ENCODE assay signal across 33 mouse cellular contexts in genomic region chr14:37028555-37028954, GRCm38 (mm10). TPM values are rescaled to one million over a fixed set of nuclear protein-coding genes. Genes with fewer than 3 reads are reported as not detected.
A peak's percentile ranks its signal among the peaks of the same experiment; 100 is the strongest.
DNase-seq lines count a peak whose midpoint lies in the region; ATAC-seq lines count a peak whose summit lies in the region.
"Had no signal": no experiment of that assay in that cellular context is flagged by ENCODE, and none has a peak within 500 bp of the region (broad histone marks: within the 10 kb centered on the region; RNA-seq: fewer than 3 reads in every experiment).

No protein-coding gene starts in this region.

- no peak for ATAC-seq in midbrain, embryonic 14.5 days (ENCODE audit: low FRiP score, low TSS enrichment)
- no peak for ATAC-seq in midbrain, embryonic 16.5 days
- ATAC-seq: forebrain, embryonic 15.5 days; midbrain, embryonic 13.5 days; Patski had no signal

- no peak overlapping the region for H3K4me2 ChIP-seq in midbrain, embryonic 14.5 days (ENCODE audit: low read length)
- H3K4me2 ChIP-seq in midbrain, embryonic 16.5 days (ENCODE audit: low read length), result no peak overlapping the region
- H3K4me2 ChIP-seq: embryonic facial prominence, embryonic 12.5 days; forebrain, embryonic 15.5 days; heart, embryonic 15.5 days; hindbrain, embryonic 12.5 days; limb, embryonic 12.5 days; liver, embryonic 11.5 days; midbrain, embryonic 13.5 days; neural tube, embryonic 12.5 days; stomach, embryonic 15.5 days had no signal

- no peaks in the 10 kb centered on the region for H3K27me3 ChIP-seq in midbrain, embryonic 14.5 days (ENCODE audit: control insufficient read depth, insufficient read depth, low read length)
- no peaks in the 10 kb centered on the region for H3K27me3 ChIP-seq in midbrain, embryonic 16.5 days (ENCODE audit: control insufficient read depth, insufficient read depth, low read depth, low read length)
- H3K27me3 ChIP-seq in heart, embryonic 10.5 days (ENCODE audit: insufficient read depth, poor library complexity, severe bottlenecking), result no peaks in the 10 kb centered on the region
- H3K27me3 ChIP-seq: embryonic facial prominence, embryonic 12.5 days; forebrain, embryonic 15.5 days; heart, embryonic 15.5 days; hindbrain, embryonic 12.5 days; limb, embryonic 12.5 days; midbrain, embryonic 13.5 days; neural tube, embryonic 12.5 days; Patski; stomach, embryonic 15.5 days had no signal

- no peaks in the 10 kb centered on the region for H3K4me1 ChIP-seq in midbrain, embryonic 14.5 days (ENCODE audit: control insufficient read depth, insufficient read depth, low read length)
- peaks cover 4% of the 10 kb centered on the region; the same call in 1 of the 2 replicates for H3K4me1 ChIP-seq in midbrain, embryonic 16.5 days (ENCODE audit: control insufficient read depth, insufficient read depth, low read length)
- H3K4me1 ChIP-seq in heart, embryonic 10.5 days, result no peaks in the 10 kb centered on the region
- H3K4me1 ChIP-seq: embryonic facial prominence, embryonic 12.5 days; hindbrain, embryonic 12.5 days; limb, embryonic 12.5 days; neural tube, embryonic 12.5 days; stomach, embryonic 15.5 days had no signal

- H3K4me3 ChIP-seq in midbrain, embryonic 14.5 days (replicated peaks; ENCODE audit: low read depth, low read length), result no peak overlapping the region
- no peak overlapping the region for H3K4me3 ChIP-seq in midbrain, embryonic 16.5 days (ENCODE audit: low read depth, low read length)
- no peak overlapping the region for H3K4me3 ChIP-seq in heart, embryonic 10.5 days
- H3K4me3 ChIP-seq: embryonic facial prominence, embryonic 12.5 days; forebrain, embryonic 15.5 days; heart, embryonic 15.5 days; hindbrain, embryonic 12.5 days; limb, embryonic 12.5 days; midbrain, embryonic 13.5 days; myocyte; neural tube, embryonic 12.5 days; stomach, embryonic 15.5 days had no signal

- peak; percentile 59 to 70 for DNase-seq in cerebellum, postnatal 14 days
- no peak for DNase-seq in cerebellum, postnatal 36 days
- DNase-seq in kidney, postnatal 10 days, result peak; percentile 12
- no peak for DNase-seq in kidney, adult 9 months
- DNase-seq in midbrain, embryonic 14.5 days, result peak; percentile 21
- peak; percentile 54 for DNase-seq in testis, postnatal 10 days (ENCODE audit: low spot score)
- no peak for DNase-seq in heart, embryonic 10.5 days (ENCODE audit: low spot score)
- DNase-seq: adrenal gland, postnatal 25 days; cerebellum, adult 18-20 months; embryo, embryonic 11 days; gastrocnemius, postnatal 10 days; heart, postnatal 36 days; kidney, adult 18-20 months; layer of hippocampus, adult 9-11 months; lung, postnatal 36 days; thymus, adult 18-20 months; thymus, postnatal 25 days had no signal

- no peak overlapping the region for H3K9ac ChIP-seq in midbrain, embryonic 14.5 days (replicated peaks; ENCODE audit: low read length)
- no peak overlapping the region for H3K9ac ChIP-seq in midbrain, embryonic 16.5 days (ENCODE audit: low read depth, low read length)
- H3K9ac ChIP-seq: embryonic facial prominence, embryonic 12.5 days; forebrain, embryonic 15.5 days; heart, embryonic 15.5 days; hindbrain, embryonic 12.5 days; limb, embryonic 12.5 days; midbrain, embryonic 13.5 days; neural tube, embryonic 12.5 days; stomach, embryonic 15.5 days had no signal

- no peak overlapping the region for H3K27ac ChIP-seq in midbrain, embryonic 14.5 days (replicated peaks; ENCODE audit: low read depth, low read length)
- no peak overlapping the region for H3K27ac ChIP-seq in midbrain, embryonic 16.5 days (ENCODE audit: low read length)
- H3K27ac ChIP-seq in heart, embryonic 10.5 days, result no peak overlapping the region
- H3K27ac ChIP-seq: embryonic facial prominence, embryonic 12.5 days; forebrain, embryonic 15.5 days; heart, embryonic 15.5 days; hindbrain, embryonic 12.5 days; kidney, postnatal 0 days; limb, embryonic 12.5 days; midbrain, embryonic 13.5 days; neural tube, embryonic 12.5 days; stomach, embryonic 15.5 days had no signal

- no peaks in the 10 kb centered on the region for H3K36me3 ChIP-seq in midbrain, embryonic 14.5 days (ENCODE audit: control insufficient read depth, insufficient read depth, low read length)
- no peaks in the 10 kb centered on the region for H3K36me3 ChIP-seq in midbrain, embryonic 16.5 days (ENCODE audit: control insufficient read depth, insufficient read depth, low read length)
- no peaks in the 10 kb centered on the region for H3K36me3 ChIP-seq in heart, embryonic 10.5 days
- H3K36me3 ChIP-seq: embryonic facial prominence, embryonic 12.5 days; forebrain, embryonic 15.5 days; heart, embryonic 15.5 days; hindbrain, embryonic 12.5 days; limb, embryonic 12.5 days; midbrain, embryonic 13.5 days; neural tube, embryonic 12.5 days; stomach, embryonic 15.5 days had no signal

- H3K9me3 ChIP-seq in midbrain, embryonic 14.5 days (ENCODE audit: control insufficient read depth, low read length), result no peaks in the 10 kb centered on the region
- H3K9me3 ChIP-seq in midbrain, embryonic 16.5 days (replicated peaks; ENCODE audit: control insufficient read depth, low read length, poor library complexity, severe bottlenecking), result no peaks in the 10 kb centered on the region
- no peaks in the 10 kb centered on the region for H3K9me3 ChIP-seq in heart, embryonic 10.5 days
- H3K9me3 ChIP-seq: embryonic facial prominence, embryonic 12.5 days; forebrain, embryonic 15.5 days; heart, embryonic 15.5 days; hindbrain, embryonic 12.5 days; limb, embryonic 12.5 days; midbrain, embryonic 13.5 days; neural tube, embryonic 12.5 days; stomach, embryonic 15.5 days had no signal

- 83% methylated on average over 3 of the region's 3 CpGs for WGBS in midbrain, embryonic 14.5 days
- 83% methylated on average over 3 of the region's 3 CpGs for WGBS in midbrain, embryonic 16.5 days
- WGBS in heart, embryonic 10.5 days, result 79% methylated on average over 3 of the region's 3 CpGs

RNA-seq across cellular contexts. Expression of gene Rgr, which starts 20.2 kb away (rescaled TPM):
- 0.24 TPM in 1 of 2 replicates, not detected in the other for polyA plus RNA-seq in midbrain, embryonic 14.5 days (2014; fragmentation: Nextera tagmentation; extraction: Ambion mirVana)
- not detected in 2 replicates for polyA plus RNA-seq in midbrain, embryonic 16.5 days (2015; fragmentation: Nextera tagmentation; extraction: Ambion mirVana)
- polyA plus RNA-seq in heart, embryonic 10.5 days (2016; fragmentation: Nextera tagmentation; extraction: Ambion mirVana), result not detected in 2 replicates
- polyA plus RNA-seq: embryonic facial prominence, embryonic 12.5 days; forebrain, embryonic 15.5 days; heart, embryonic 15.5 days; hindbrain, embryonic 12.5 days; kidney, postnatal 0 days; limb, embryonic 12.5 days; liver, embryonic 11.5 days; liver, embryonic 16.5 days; lung, embryonic 16.5 days; midbrain, embryonic 13.5 days; myocyte; neural tube, embryonic 12.5 days; Patski; stomach, embryonic 15.5 days had no signal

RNA-seq across cellular contexts. Expression of gene Lrit1, which starts 26.1 kb away (rescaled TPM):
- polyA plus RNA-seq in midbrain, embryonic 14.5 days (2014; fragmentation: Nextera tagmentation; extraction: Ambion mirVana), result not detected in 2 replicates
- not detected in 2 replicates for polyA plus RNA-seq in midbrain, embryonic 16.5 days (2015; fragmentation: Nextera tagmentation; extraction: Ambion mirVana)
- polyA plus RNA-seq in heart, embryonic 10.5 days (2016; fragmentation: Nextera tagmentation; extraction: Ambion mirVana), result not detected in 2 replicates
- polyA plus RNA-seq: embryonic facial prominence, embryonic 12.5 days; forebrain, embryonic 15.5 days; gonadal fat pad, adult 2 months; heart, embryonic 15.5 days; hindbrain, embryonic 12.5 days; kidney, postnatal 0 days; limb, embryonic 12.5 days; liver, embryonic 11.5 days; liver, embryonic 16.5 days; lung, embryonic 16.5 days; midbrain, embryonic 13.5 days; myocyte; neural tube, embryonic 12.5 days; Patski; stomach, embryonic 15.5 days had no signal

RNA-seq across cellular contexts. Expression of gene Lrit2, which starts 39.2 kb away (rescaled TPM):
- not detected in 2 replicates for polyA plus RNA-seq in midbrain, embryonic 14.5 days (2014; fragmentation: Nextera tagmentation; extraction: Ambion mirVana)
- polyA plus RNA-seq in midbrain, embryonic 16.5 days (2015; fragmentation: Nextera tagmentation; extraction: Ambion mirVana), result not detected in 2 replicates
- polyA plus RNA-seq in heart, embryonic 10.5 days (2016; fragmentation: Nextera tagmentation; extraction: Ambion mirVana), result not detected in 2 replicates
- polyA plus RNA-seq: embryonic facial prominence, embryonic 12.5 days; forebrain, embryonic 15.5 days; gonadal fat pad, adult 2 months; heart, embryonic 15.5 days; hindbrain, embryonic 12.5 days; kidney, postnatal 0 days; limb, embryonic 12.5 days; liver, embryonic 11.5 days; liver, embryonic 16.5 days; lung, embryonic 16.5 days; myocyte; neural tube, embryonic 12.5 days; Patski; stomach, embryonic 15.5 days had no signal

RNA-seq across cellular contexts. Expression of gene Ccser2, which starts 60.0 kb away (rescaled TPM):
- polyA plus RNA-seq in midbrain, embryonic 14.5 days (2014; fragmentation: Nextera tagmentation; extraction: Ambion mirVana), result 68.9 and 85.1 TPM in 2 replicates
- polyA plus RNA-seq in midbrain, embryonic 16.5 days (2015; fragmentation: Nextera tagmentation; extraction: Ambion mirVana), result 92.9 and 97.5 TPM in 2 replicates
- polyA plus RNA-seq in heart, embryonic 10.5 days (2016; fragmentation: Nextera tagmentation; extraction: Ambion mirVana), result 29.4 and 38.8 TPM in 2 replicates

Comparison
In these comparisons a context has a peak if more than half of its experiments do, and no peak if none do; other contexts are left out.
1. DNase-seq: peak in cerebellum, postnatal 14 days (2 of 2), kidney, postnatal 10 days (single experiment), midbrain, embryonic 14.5 days (single experiment) and testis, postnatal 10 days (single experiment); none in cerebellum, postnatal 36 days (0 of 2), kidney, adult 9 months (single experiment) and heart, embryonic 10.5 days (single experiment).